Mouse (Mus musculus) v-Abl transformed pro-B cells (cell line): ENCODE results near the gene Eef1e1.

Source experiments
- in situ Hi-C, 2 experiments: fragments of 400-800 bp; cut with MboI; formaldehyde crosslinking; loops; one replicate each; pipeline ENCODE4 v1.15.1; 2025; ENCODE audit not compliant: unreplicated experiment in 2 of 2

The Eef1e1 gene

GRCm38 (mm10) chr13:38658528-38659280 lies at the start of gene Eef1e1:
Gene Eef1e1, minus strand, starts transcription at chr13:38659058.
- in situ Hi-C loops: loop anchor here (10.0 to 25.0 kb wide), 2 partner anchors 1204 to 1221 kb away; no protein-coding TSS in a partner anchor

DNA sequence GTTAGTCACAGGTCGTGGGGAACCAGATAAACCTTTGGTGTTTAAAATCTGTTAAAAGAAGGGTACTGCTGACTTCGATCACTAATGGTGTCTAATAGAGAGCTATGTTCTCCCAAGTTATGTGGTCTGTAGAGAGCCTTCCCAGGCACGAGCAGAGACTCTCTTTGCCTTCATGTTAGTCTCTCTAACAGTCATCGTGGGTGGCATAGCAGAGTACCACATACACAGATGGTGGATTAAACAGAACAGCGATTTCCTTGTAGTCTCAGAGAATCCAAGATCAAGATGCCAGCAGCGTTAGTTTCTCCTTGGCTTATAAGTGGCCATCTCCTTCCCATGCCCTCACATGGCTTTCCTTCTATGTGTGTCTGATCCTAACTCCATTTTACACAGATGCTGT lies 32.0 kb upstream of the Eef1e1 start:
- in situ Hi-C loops: loop anchor here (5.0 to 25.0 kb wide), 3 partner anchors 164 to 321 kb away; no protein-coding TSS in a partner anchor

DNA sequence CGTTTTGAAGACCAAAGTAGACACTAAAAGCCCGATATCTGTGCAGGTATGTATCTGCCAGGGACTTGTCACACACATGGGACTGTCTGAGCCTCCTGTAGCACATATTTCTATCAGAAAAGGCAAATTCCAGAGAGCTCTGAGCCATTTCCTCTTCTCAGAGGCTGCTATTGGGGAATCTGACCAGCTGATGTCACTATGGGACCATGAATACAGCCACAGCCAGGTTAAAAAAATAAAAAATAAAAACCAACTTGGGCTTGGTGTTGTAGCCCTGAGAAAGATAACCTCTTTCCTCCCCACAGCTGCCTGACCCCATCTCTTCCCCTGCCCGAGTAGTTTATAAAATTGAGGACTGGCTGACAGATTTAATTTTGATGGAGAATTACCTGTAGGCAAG lies 31.2 kb upstream of the Eef1e1 start:
- in situ Hi-C loops: loop anchor here (5.0 to 25.0 kb wide), 3 partner anchors 165 to 322 kb away; no protein-coding TSS in a partner anchor

DNA sequence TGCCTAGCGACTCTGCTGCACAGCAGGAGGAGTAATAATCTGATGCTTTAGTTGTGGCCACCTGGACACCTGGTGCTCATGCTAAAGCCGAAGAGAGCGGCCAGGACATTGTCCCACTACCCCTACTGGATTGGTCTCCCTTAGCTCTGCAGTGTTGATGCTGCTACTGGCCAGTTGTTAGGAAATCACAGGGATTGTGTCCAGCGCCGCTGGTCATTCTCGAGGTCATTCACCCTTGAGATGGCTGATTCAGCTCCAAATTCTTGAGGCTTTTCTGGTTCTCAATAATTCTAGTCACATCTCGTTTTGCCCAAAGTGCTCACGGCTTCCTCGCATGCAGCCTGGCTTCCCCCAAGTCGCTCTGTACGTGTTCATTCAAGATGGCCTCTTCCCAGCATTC lies 29.9 kb upstream of the Eef1e1 start:
- in situ Hi-C loops: loop anchor here in 1 of 2 experiments (25.0 kb wide), 1 partner anchor 324 kb away; no protein-coding TSS in a partner anchor

- in situ Hi-C loops: loop anchor here in 1 of 2 experiments (5.0 to 25.0 kb wide), 2 partner anchors 610 to 1235 kb away; no protein-coding TSS in a partner anchor
Observed at GRCm38 (mm10) chr13:38672336-38672735, 13.5 kb upstream of the Eef1e1 start.

DNA sequence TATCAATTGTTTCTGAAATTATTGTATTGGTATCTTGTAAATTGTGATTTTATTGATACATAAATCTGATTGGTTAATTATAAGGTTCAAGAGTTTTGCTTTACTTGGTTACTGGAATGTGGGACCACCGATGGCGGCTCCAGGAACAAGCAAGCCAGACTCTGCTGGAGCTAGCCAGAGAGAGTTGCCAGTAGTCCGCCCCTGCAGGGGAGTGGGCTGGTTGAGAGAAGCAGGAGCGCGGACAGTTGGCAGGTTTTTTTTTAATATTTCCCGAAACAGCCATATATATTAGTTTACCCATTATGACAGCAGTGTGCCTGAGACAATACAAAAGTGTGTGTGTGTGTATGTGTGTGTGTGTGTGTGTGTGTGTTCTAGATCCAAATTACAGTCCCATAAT lies 12.6 kb upstream of the Eef1e1 start:
- in situ Hi-C loops: loop anchor here in 1 of 2 experiments (5.0 to 25.0 kb wide), 2 partner anchors 609 to 1234 kb away; no protein-coding TSS in a partner anchor

GRCm38 (mm10) chr13:38670051-38670450 lies 11.2 kb upstream of the Eef1e1 start:
- in situ Hi-C loops: loop anchor here in 1 of 2 experiments (5.0 to 25.0 kb wide), 2 partner anchors 608 to 1233 kb away; no protein-coding TSS in a partner anchor

DNA sequence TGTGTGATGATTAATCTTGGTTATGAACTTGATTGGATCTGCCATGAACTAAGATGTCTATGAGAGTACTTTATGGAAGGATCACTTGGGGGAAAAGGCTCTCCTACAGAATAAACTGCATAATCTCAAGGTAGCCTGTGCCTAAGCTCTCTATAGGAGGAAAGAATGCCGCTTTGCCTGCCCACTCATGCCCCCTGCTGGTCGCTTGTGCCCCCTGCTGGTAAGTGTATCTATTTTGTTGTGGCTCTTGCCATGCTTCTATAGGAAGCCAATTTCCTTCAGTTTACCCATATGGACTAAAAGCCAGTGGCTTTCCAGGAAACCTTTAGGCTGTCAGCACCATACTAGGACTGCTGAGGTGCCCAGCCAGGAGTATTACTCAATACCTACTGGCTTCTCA lies 9.7 kb upstream of the Eef1e1 start:
- in situ Hi-C loops: loop anchor here (10.0 to 25.0 kb wide), 2 partner anchors 604 to 1231 kb away; no protein-coding TSS in a partner anchor

- in situ Hi-C loops: loop anchor here (10.0 to 25.0 kb wide), 2 partner anchors 600 to 1227 kb away; no protein-coding TSS in a partner anchor
Observed at GRCm38 (mm10) chr13:38664753-38665152, 5.9 kb upstream of the Eef1e1 start.

GRCm38 (mm10) chr13:38659524-38660136 lies 772 bp upstream of the Eef1e1 start:
- in situ Hi-C loops: loop anchor here (10.0 to 25.0 kb wide), 3 partner anchors 595 to 1222 kb away; no protein-coding TSS in a partner anchor

DNA sequence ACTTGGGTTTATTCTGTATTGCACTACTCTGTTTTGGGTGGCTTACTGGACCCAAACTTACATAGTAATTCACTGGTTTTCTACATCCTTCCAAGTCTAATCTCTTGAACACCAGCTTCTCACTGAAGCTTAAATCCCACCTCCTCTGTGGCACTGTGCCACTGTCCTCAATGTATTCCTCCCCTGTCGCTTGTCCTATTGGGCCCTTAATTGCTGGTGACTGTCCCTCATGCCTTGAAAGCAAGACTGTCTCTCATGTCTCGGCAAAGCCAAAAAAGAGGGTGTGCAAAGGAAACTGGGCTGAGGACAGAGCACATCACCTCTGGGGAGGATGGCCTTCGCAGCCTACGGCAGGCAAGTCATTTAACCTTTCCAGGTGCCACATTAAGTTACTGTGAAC lies 993 bp downstream of the Eef1e1 start:
- in situ Hi-C loops: loop anchor here (10.0 to 25.0 kb wide), 2 partner anchors 1203 to 1221 kb away; no protein-coding TSS in a partner anchor

DNA sequence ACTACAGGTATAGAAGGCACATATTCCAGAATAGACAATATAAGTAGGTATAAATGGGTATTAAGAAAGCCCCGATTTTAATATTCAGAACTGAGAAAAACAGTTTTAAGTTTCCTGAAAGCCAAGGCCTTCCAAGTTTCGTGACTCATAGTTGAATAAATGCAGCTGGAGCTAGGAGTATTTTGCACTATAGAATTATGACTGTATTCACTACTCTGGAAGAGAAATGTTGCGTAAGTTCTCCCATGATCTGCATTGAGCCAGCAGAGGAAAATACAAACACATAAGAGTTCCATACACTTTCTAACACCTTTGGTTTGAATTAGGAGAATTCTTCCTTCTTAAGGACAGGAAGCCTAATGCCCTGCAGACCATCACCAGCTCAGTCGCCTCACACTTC lies 8.6 kb downstream of the Eef1e1 start:
- in situ Hi-C loops: loop anchor here (10.0 to 25.0 kb wide), 2 partner anchors 1195 to 1213 kb away; no protein-coding TSS in a partner anchor

DNA sequence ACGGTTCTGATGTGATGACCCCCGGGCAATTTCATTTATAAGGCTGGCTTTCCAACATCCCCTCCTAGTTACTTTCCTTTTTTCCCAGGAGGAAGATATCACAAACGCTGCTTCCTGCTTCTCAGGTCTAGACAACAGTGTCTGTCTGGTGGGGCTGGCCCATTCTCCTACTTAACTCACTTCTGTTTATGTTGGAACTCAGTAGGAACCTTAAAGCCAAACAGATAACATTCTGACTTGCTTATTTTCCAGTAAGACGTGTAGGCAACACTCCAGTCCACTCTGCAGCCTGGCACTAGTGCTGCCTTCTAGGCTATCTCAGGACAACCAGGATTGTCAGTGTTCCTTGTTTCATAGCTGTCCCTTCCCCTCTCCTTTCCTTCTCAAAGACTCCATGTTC lies 9.8 kb downstream of the Eef1e1 start:
- in situ Hi-C loops: no loop called here

DNA sequence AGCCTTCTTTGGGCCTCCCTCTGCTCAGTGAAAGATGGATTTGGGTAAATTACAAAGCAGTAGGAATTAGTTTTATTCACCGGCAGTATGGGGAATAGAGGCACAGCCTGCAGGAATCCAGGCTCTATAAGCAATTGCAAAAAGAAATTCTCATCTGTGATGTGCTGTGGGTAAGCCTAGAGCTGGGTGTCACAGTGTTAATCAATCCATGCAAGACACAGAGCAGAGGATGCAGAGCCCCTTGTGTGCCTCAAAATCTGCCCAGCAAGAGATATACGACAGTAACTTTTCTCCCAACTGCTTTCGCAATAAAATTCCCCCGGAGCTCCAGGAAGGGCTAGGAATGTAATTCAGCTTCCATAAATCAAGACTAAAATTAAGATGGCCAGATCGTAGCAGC lies 17.4 kb downstream of the Eef1e1 start:
- in situ Hi-C loops: no loop called here

GRCm38 (mm10) chr13:38640961-38641360 lies 17.9 kb downstream of the Eef1e1 start:
- in situ Hi-C loops: no loop called here

GRCm38 (mm10) chr13:38638694-38639093 lies 20.2 kb downstream of the Eef1e1 start:
- in situ Hi-C loops: no loop called here

DNA sequence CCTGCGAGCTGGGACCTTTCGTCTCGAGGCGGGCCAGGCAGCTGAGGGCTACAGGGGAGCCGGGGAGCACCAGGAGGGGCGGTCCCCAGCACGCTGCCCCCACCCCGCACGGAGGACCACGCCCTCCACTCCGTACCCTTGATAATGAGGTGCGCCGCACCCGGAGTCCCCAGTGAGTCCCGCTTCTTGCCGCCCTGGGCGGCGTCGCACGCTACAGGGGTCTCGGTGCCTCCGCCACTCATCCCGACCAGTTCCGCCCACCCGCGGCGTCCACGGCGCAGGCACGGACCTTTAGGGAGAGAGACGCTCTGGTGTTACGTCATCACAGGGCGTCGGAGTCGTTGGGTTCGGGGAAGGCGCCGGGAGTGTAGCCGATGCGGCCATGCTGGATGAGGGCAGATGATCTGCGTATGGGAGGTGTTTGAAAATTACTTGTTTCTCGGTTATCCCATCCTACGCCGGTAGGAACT lies 24.0 kb downstream of the Eef1e1 start, which contains the start of gene Bloc1s5:
Bloc1s5 (minus strand) TSS at position 310 of the 470 bp plus-strand sequence.
- in situ Hi-C loops: no loop called here

DNA sequence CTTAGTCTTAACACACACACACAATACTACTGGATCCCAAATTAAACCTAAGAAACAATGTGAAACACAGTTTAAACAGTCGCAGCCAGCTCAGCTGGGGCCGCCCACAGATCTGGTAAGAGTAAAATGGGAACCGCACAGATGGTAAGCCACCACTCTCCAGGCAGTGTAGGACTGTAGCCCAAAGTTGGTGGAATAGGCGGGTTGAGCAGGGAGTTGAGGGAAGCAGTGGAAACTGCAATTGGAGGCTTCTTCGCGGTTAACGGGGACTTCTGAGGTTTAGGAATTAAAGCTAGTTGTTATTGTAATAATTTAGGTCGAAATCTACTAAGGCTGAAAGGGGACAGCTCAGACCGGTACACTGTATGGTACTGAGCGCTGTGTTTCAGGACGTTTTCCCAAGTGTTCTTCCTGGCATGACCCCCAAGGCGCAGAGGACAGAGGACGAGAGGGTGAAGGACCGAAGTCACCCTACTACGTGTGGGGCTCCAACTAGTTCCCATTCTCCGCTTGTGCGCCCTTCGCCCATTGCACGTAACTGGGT lies 24.5 kb downstream of the Eef1e1 start:
- in situ Hi-C loops: no loop called here

DNA sequence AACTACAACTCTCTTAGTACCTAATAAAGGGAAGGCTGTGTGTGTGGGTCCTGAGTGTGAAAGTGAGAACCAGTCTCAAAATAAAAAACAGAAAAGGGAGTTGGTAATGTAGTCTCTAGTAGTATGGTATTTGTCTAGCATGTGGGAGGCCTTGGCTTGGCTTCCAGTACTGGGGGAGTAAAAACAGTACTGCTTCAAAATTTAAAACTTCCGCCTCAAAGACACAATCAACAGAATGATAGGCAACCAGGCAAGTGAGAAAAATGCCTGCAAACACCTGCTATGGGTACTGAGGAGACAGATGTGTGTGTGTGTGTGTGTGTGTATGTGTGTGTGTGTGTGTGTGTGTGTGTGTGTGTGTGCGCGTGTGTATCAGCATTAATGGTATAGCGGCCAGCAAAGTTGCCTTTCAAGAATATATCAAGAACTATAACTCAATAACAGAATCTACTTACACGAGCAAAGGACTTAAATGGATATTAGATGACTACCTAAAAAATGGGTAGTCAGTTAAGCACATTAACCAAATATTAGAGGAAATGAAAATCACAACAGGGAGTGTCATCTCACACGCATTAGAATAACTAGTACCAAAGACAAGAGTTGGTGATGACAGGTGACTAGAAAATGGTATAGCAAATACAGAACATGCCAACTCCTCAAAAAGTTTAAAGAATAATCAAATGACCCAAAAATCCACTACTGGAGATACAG lies 25.4 kb downstream of the Eef1e1 start:
- in situ Hi-C loops: no loop called here

- in situ Hi-C loops: no loop called here
Observed at GRCm38 (mm10) chr13:38632556-38632955, 26.3 kb downstream of the Eef1e1 start.
